Mouse (Mus musculus): ENCODE results near the gene Tbcb. TPM values are rescaled to one million over a fixed set of nuclear protein-coding genes. Genes with fewer than 3 reads are reported as not detected.

The Tbcb gene
- total and polyA plus RNA-seq, 2 experiments from 2014 or later: 40.0 to 131 TPM

- no peak overlapping the region for H3K9ac ChIP-seq (replicated peaks; ENCODE audit: low read depth, low read length)
- ATAC-seq (ENCODE audit: insufficient read depth, low read depth): no peak
- H3K4me1 ChIP-seq (ENCODE audit: control insufficient read depth, insufficient read depth): no peaks in the 10 kb centered on the region
- no peak overlapping the region for H3K4me3 ChIP-seq (ENCODE audit: low read depth, low read length)
- 70% methylated on average over 12 of the region's 12 CpGs for WGBS
- no peak overlapping the region for H3K27ac ChIP-seq (ENCODE audit: low read depth)
- no peaks in the 10 kb centered on the region for H3K9me3 ChIP-seq (replicated peaks; ENCODE audit: control insufficient read depth, low read length)
- no peak for TF ChIP-seq CTCF (IDR thresholded peaks at IDR 0.05; ENCODE audit: low read depth)
- TF ChIP-seq EP300 (IDR thresholded peaks at IDR 0.05; ENCODE audit: low read depth): no peak
- H3K36me3 ChIP-seq (replicated peaks; ENCODE audit: control insufficient read depth, insufficient read depth, low read length): peaks cover 29% of the 10 kb centered on the region
- no peak for DNase-seq (ENCODE audit: low spot score)
- H3K4me2 ChIP-seq (ENCODE audit: low read depth, low read length): no peak overlapping the region
- H3K27me3 ChIP-seq (ENCODE audit: control insufficient read depth, insufficient read depth, low read length): no peaks in the 10 kb centered on the region
These were observed 55.6 kb downstream of the Tbcb start for GRCm38 (mm10) chr7:30176474-30176873.

Other genes starting within 250 kb of the Tbcb start
- 38.3 and 39.3 TPM in 2 replicates for gene Zfp568, start 248.3 kb downstream of the Tbcb start, total RNA-seq (2014; rRNA removed; ENCODE audit: low replicate concordance)
- gene Zfp568, start 248.3 kb downstream of the Tbcb start, polyA plus RNA-seq (2015; fragmentation: Nextera tagmentation; extraction: Ambion mirVana): 9.5 and 13.6 TPM in 2 replicates
- gene Zfp14, start 180.9 kb downstream of the Tbcb start, total RNA-seq (2014; rRNA removed; ENCODE audit: low replicate concordance): 5.7 and 6.0 TPM in 2 replicates
- 2.2 and 2.6 TPM in 2 replicates for gene Zfp14, start 180.9 kb downstream of the Tbcb start, polyA plus RNA-seq (2015; fragmentation: Nextera tagmentation; extraction: Ambion mirVana)
- 0.08 and 0.54 TPM in 2 replicates for gene Zfp82, start 159.4 kb downstream of the Tbcb start, total RNA-seq (2014; rRNA removed; ENCODE audit: low replicate concordance)
- gene Zfp82, start 159.4 kb downstream of the Tbcb start, polyA plus RNA-seq (2015; fragmentation: Nextera tagmentation; extraction: Ambion mirVana): 1.9 and 2.4 TPM in 2 replicates
- not detected in 2 replicates for gene Gm26920, start 141.9 kb downstream of the Tbcb start, total RNA-seq (2014; rRNA removed; ENCODE audit: low replicate concordance)
- gene Gm26920, start 141.9 kb downstream of the Tbcb start, polyA plus RNA-seq (2015; fragmentation: Nextera tagmentation; extraction: Ambion mirVana): 0.18 TPM in 1 of 2 replicates, not detected in the other
- not detected in 2 replicates for gene Zfp566, start 141.7 kb downstream of the Tbcb start, total RNA-seq (2014; rRNA removed; ENCODE audit: low replicate concordance)
- gene Zfp566, start 141.7 kb downstream of the Tbcb start, polyA plus RNA-seq (2015; fragmentation: Nextera tagmentation; extraction: Ambion mirVana): 4.1 and 4.6 TPM in 2 replicates
- 33.1 and 54.8 TPM in 2 replicates for gene Zfp260, start 137.5 kb downstream of the Tbcb start, total RNA-seq (2014; rRNA removed; ENCODE audit: low replicate concordance)
- gene Zfp260, start 137.5 kb downstream of the Tbcb start, polyA plus RNA-seq (2015; fragmentation: Nextera tagmentation; extraction: Ambion mirVana): 54.6 and 57.9 TPM in 2 replicates
- 2.6 and 4.5 TPM in 2 replicates for gene Zfp382, start 110.3 kb downstream of the Tbcb start, total RNA-seq (2014; rRNA removed; ENCODE audit: low replicate concordance)
- 3.8 and 4.6 TPM in 2 replicates for gene Zfp382, start 110.3 kb downstream of the Tbcb start, polyA plus RNA-seq (2015; fragmentation: Nextera tagmentation; extraction: Ambion mirVana)
- gene Zfp146, start 62.5 kb downstream of the Tbcb start, total RNA-seq (2014; rRNA removed; ENCODE audit: low replicate concordance): 18.6 and 29.7 TPM in 2 replicates
- 4.4 and 5.7 TPM in 2 replicates for gene Zfp146, start 62.5 kb downstream of the Tbcb start, polyA plus RNA-seq (2015; fragmentation: Nextera tagmentation; extraction: Ambion mirVana)
- 516 and 816 TPM in 2 replicates for gene Cox7a1, start 48.1 kb downstream of the Tbcb start, total RNA-seq (2014; rRNA removed; ENCODE audit: low replicate concordance)
- gene Cox7a1, start 48.1 kb downstream of the Tbcb start, polyA plus RNA-seq (2015; fragmentation: Nextera tagmentation; extraction: Ambion mirVana): 1,339 and 1,426 TPM in 2 replicates
- 356 and 427 TPM in 2 replicates for gene Capns1, start 33.5 kb downstream of the Tbcb start, total RNA-seq (2014; rRNA removed; ENCODE audit: low replicate concordance)
- gene Capns1, start 33.5 kb downstream of the Tbcb start, polyA plus RNA-seq (2015; fragmentation: Nextera tagmentation; extraction: Ambion mirVana): 84.4 and 88.5 TPM in 2 replicates
- gene Polr2i, start 324 bp downstream of the Tbcb start, total RNA-seq (2014; rRNA removed; ENCODE audit: low replicate concordance): 105 and 799 TPM in 2 replicates
- gene Polr2i, start 324 bp downstream of the Tbcb start, polyA plus RNA-seq (2015; fragmentation: Nextera tagmentation; extraction: Ambion mirVana): 109 and 112 TPM in 2 replicates
- gene Ovol3, start 3.5 kb upstream of the Tbcb start, total RNA-seq (2014; rRNA removed; ENCODE audit: low replicate concordance): not detected in 2 replicates
- gene Ovol3, start 3.5 kb upstream of the Tbcb start, polyA plus RNA-seq (2015; fragmentation: Nextera tagmentation; extraction: Ambion mirVana): not detected in 2 replicates
- not detected in 2 replicates for gene Thap8, start 47.8 kb upstream of the Tbcb start, total RNA-seq (2014; rRNA removed; ENCODE audit: low replicate concordance)
- 0.33 and 0.41 TPM in 2 replicates for gene Thap8, start 47.8 kb upstream of the Tbcb start, polyA plus RNA-seq (2015; fragmentation: Nextera tagmentation; extraction: Ambion mirVana)
- 3.4 and 5.2 TPM in 2 replicates for gene Wdr62, start 48.1 kb upstream of the Tbcb start, total RNA-seq (2014; rRNA removed; ENCODE audit: low replicate concordance)
- gene Wdr62, start 48.1 kb upstream of the Tbcb start, polyA plus RNA-seq (2015; fragmentation: Nextera tagmentation; extraction: Ambion mirVana): 2.6 and 3.2 TPM in 2 replicates
- 4.3 and 22.4 TPM in 2 replicates for gene Clip3, start 59.5 kb upstream of the Tbcb start, total RNA-seq (2014; rRNA removed; ENCODE audit: low replicate concordance)
- gene Clip3, start 59.5 kb upstream of the Tbcb start, polyA plus RNA-seq (2015; fragmentation: Nextera tagmentation; extraction: Ambion mirVana): 3.1 and 3.5 TPM in 2 replicates
- 40.0 and 57.2 TPM in 2 replicates for gene Alkbh6, start 76.4 kb upstream of the Tbcb start, total RNA-seq (2014; rRNA removed; ENCODE audit: low replicate concordance)
- gene Alkbh6, start 76.4 kb upstream of the Tbcb start, polyA plus RNA-seq (2015; fragmentation: Nextera tagmentation; extraction: Ambion mirVana): 63.5 and 71.2 TPM in 2 replicates
- gene Syne4, start 82.5 kb upstream of the Tbcb start, total RNA-seq (2014; rRNA removed; ENCODE audit: low replicate concordance): 0.34 and 1.1 TPM in 2 replicates
- gene Syne4, start 82.5 kb upstream of the Tbcb start, polyA plus RNA-seq (2015; fragmentation: Nextera tagmentation; extraction: Ambion mirVana): 1.6 TPM in 2 replicates
- 0.46 and 0.77 TPM in 2 replicates for gene E130208F15Rik, start 89.5 kb upstream of the Tbcb start, total RNA-seq (2014; rRNA removed; ENCODE audit: low replicate concordance)
- 2.6 and 3.1 TPM in 2 replicates for gene E130208F15Rik, start 89.5 kb upstream of the Tbcb start, polyA plus RNA-seq (2015; fragmentation: Nextera tagmentation; extraction: Ambion mirVana)
- gene Sdhaf1, start 91.6 kb upstream of the Tbcb start, total RNA-seq (2014; rRNA removed; ENCODE audit: low replicate concordance): 15.8 and 16.5 TPM in 2 replicates
- gene Sdhaf1, start 91.6 kb upstream of the Tbcb start, polyA plus RNA-seq (2015; fragmentation: Nextera tagmentation; extraction: Ambion mirVana): 23.2 and 23.3 TPM in 2 replicates
- gene Lrfn3, start 130.5 kb upstream of the Tbcb start, total RNA-seq (2014; rRNA removed; ENCODE audit: low replicate concordance): 3.6 and 5.4 TPM in 2 replicates
- 0.40 and 0.69 TPM in 2 replicates for gene Lrfn3, start 130.5 kb upstream of the Tbcb start, polyA plus RNA-seq (2015; fragmentation: Nextera tagmentation; extraction: Ambion mirVana)
- 15.2 and 31.2 TPM in 2 replicates for gene Tyrobp, start 181.5 kb upstream of the Tbcb start, total RNA-seq (2014; rRNA removed; ENCODE audit: low replicate concordance)
- gene Tyrobp, start 181.5 kb upstream of the Tbcb start, polyA plus RNA-seq (2015; fragmentation: Nextera tagmentation; extraction: Ambion mirVana): 30.4 and 35.8 TPM in 2 replicates
- not detected in 2 replicates for gene Hcst, start 187.6 kb upstream of the Tbcb start, total RNA-seq (2014; rRNA removed; ENCODE audit: low replicate concordance)
- 1.1 and 1.4 TPM in 2 replicates for gene Hcst, start 187.6 kb upstream of the Tbcb start, polyA plus RNA-seq (2015; fragmentation: Nextera tagmentation; extraction: Ambion mirVana)
- gene Nfkbid, start 189.5 kb upstream of the Tbcb start, total RNA-seq (2014; rRNA removed; ENCODE audit: low replicate concordance): 0.19 and 5.0 TPM in 2 replicates
- gene Nfkbid, start 189.5 kb upstream of the Tbcb start, polyA plus RNA-seq (2015; fragmentation: Nextera tagmentation; extraction: Ambion mirVana): 0.38 and 0.44 TPM in 2 replicates
- 3.6 and 11.4 TPM in 2 replicates for gene Aplp1, start 213.3 kb upstream of the Tbcb start, total RNA-seq (2014; rRNA removed; ENCODE audit: low replicate concordance)
- gene Aplp1, start 213.3 kb upstream of the Tbcb start, polyA plus RNA-seq (2015; fragmentation: Nextera tagmentation; extraction: Ambion mirVana): 4.2 and 5.2 TPM in 2 replicates
- not detected in 2 replicates for gene Kirrel2, start 225.4 kb upstream of the Tbcb start, total RNA-seq (2014; rRNA removed; ENCODE audit: low replicate concordance)
- gene Kirrel2, start 225.4 kb upstream of the Tbcb start, polyA plus RNA-seq (2015; fragmentation: Nextera tagmentation; extraction: Ambion mirVana): 0.15 TPM in 1 of 2 replicates, not detected in the other
- not detected in 2 replicates for gene Nphs1, start 226.0 kb upstream of the Tbcb start, total RNA-seq (2014; rRNA removed; ENCODE audit: low replicate concordance)
- 0.05 TPM in 1 of 2 replicates, not detected in the other for gene Nphs1, start 226.0 kb upstream of the Tbcb start, polyA plus RNA-seq (2015; fragmentation: Nextera tagmentation; extraction: Ambion mirVana)